Mouse (Mus musculus) hindbrain, embryonic 12.5 days (tissue): Measurements from ENCODE around the gene Ccr10. TPM values are rescaled to one million over a fixed set of nuclear protein-coding genes. Genes with fewer than 3 reads are reported as not detected.

Source experiments
- ATAC-seq: fragments of 200-750 bp; cut with Nextera tagmentation; 2 replicates; pipeline ENCODE4 v1.8.0; 2017; ENCODE audit warnings: moderate TSS enrichment; ENCODE audit not compliant: low FRiP score
- H3K27ac ChIP-seq: fragments of 300-500 bp; sonication (generic); 2 replicates; pipeline ENCODE4 v1.5.1; 2016; ENCODE audit warnings: mild to moderate bottlenecking
- H3K27me3 ChIP-seq: fragments of 300-500 bp; sonication (generic); 2 replicates; pipeline ENCODE4 v1.6.1; 2016; ENCODE audit warnings: mild to moderate bottlenecking
- H3K36me3 ChIP-seq: fragments of 300-500 bp; sonication (generic); 2 replicates; pipeline ENCODE4 v1.6.1; 2016; ENCODE audit warnings: mild to moderate bottlenecking
- H3K4me1 ChIP-seq: fragments of 300-500 bp; sonication (generic); 2 replicates; pipeline ENCODE4 v1.6.1; 2016
- H3K4me2 ChIP-seq: fragments of 300-500 bp; sonication (generic); replicated peaks from 2 replicates; pipeline ENCODE4 v1.6.1; 2016; ENCODE audit warnings: mild to moderate bottlenecking
- H3K4me3 ChIP-seq: fragments of 300-500 bp; sonication (generic); 2 replicates; pipeline ENCODE4 v1.5.1; 2016; ENCODE audit warnings: mild to moderate bottlenecking
- H3K9ac ChIP-seq: fragments of 300-500 bp; sonication (generic); 2 replicates; pipeline ENCODE4 v1.6.1; 2016; ENCODE audit warnings: mild to moderate bottlenecking, moderate library complexity
- H3K9me3 ChIP-seq: fragments of 300-500 bp; sonication (generic); replicated peaks from 2 replicates; pipeline ENCODE4 v1.6.1; 2016; ENCODE audit warnings: mild to moderate bottlenecking
- WGBS: fragments of 180-500 bp; shearing (Covaris S2); methylation state at CpG from one replicate; pipeline ENCODE4 v1.1.7; 2016; 5-methylcytosine and 5-hydroxymethylcytosine counted together
- polyA plus RNA-seq: library from polyadenylated mRNA; unstranded; fragments of >200 nt; fragmentation: Nextera tagmentation; extraction: Ambion mirVana; gene quantifications from 2 replicates; pipeline ENCODE4 v1.2.1, GENCODE M21; 2016

The Ccr10 gene
- 0.23 and 0.61 TPM in 2 replicates for polyA plus RNA-seq

DNA sequence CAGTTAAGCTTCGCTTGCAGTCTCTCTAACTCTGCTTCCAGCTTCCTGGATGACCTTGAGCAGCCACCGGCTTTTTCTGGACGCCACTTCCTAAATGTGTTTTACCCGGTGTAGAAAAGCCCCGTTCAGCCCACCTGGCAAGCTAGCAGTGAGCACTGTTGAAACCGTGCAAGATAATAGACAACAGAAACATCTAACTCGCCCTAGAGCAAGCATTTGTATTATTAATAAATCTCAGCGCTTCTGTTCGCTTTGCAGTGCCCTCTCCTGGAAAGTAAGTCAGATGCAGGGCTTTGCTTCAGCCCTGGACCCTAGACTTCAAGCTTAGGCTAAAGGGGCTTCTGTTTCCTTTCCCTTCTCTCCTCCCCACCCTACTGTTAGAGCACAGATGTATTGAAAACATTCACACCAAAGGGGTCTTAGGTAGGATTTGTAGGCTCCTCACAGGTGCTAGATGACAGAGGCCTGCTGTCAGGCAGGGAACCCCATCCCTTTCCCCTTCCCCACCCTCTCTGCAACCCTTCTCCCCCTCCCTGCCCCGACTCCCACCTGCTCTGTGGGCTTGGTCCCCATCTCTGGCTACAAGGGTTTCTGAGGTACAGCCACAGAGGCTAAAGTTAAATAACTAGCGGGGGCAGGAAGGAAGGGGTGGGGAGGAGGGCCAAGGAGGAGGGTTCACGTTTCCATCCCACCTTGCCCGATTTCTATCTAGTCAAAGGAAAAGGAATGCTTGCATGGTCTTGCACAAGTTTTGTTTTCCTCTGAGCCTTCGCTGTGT is at the start of gene Ccr10:
Ccr10 (minus strand) TSS at position 593 of the 778 bp plus-strand sequence.
- no peak for ATAC-seq
- H3K9me3 ChIP-seq: no peaks in the 10 kb centered on the region
- peak within 1 kb of the TSS; percentile 54 for H3K9ac ChIP-seq
- H3K36me3 ChIP-seq: no peaks in the 10 kb centered on the region
- WGBS: 24% methylated on average over 14 of the region's 14 CpGs
- H3K27ac ChIP-seq: 0 out of 2 replicates have a peak within 1 kb of the TSS, but pooled peaks have one; percentile 4
- H3K4me3 ChIP-seq: peak within 1 kb of the TSS; percentile 35
- peaks cover 70% of the 10 kb centered on the region for H3K27me3 ChIP-seq
- peaks cover 52% of the 10 kb centered on the region for H3K4me1 ChIP-seq
- peak within 1 kb of the TSS; percentile 62 for H3K4me2 ChIP-seq

DNA sequence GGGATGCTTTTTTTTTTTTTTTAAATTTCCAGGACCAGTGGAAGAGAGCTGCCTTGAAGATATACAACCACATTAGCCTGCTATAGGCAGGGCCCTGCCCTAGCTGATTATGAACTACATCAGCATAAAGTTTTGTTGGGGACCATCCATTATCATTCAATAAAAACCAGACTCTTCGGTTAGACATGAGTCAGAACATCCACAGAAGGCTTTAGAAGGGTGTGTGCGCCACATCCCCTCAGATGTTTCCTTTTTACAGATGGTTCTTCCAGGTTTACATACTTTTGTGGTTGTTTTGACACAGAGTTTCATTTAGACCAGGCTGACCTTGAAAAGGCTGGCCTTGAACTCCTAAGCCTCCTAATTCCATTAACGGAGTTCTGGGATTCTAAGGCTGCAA is 49.1 kb upstream of the Ccr10 start:
- no peaks in the 10 kb centered on the region for H3K9me3 ChIP-seq
- H3K4me3 ChIP-seq: no peak overlapping the region
- no peak overlapping the region for H3K4me2 ChIP-seq
- H3K9ac ChIP-seq: no peak overlapping the region
- 94% methylated on average over 3 of the region's 3 CpGs for WGBS
- H3K27ac ChIP-seq: no peak overlapping the region
- ATAC-seq: no peak
- H3K36me3 ChIP-seq: no peaks in the 10 kb centered on the region
- H3K4me1 ChIP-seq: peaks cover 8% of the 10 kb centered on the region; the same call in 1 of the 2 replicates
- H3K27me3 ChIP-seq: no peaks in the 10 kb centered on the region

DNA sequence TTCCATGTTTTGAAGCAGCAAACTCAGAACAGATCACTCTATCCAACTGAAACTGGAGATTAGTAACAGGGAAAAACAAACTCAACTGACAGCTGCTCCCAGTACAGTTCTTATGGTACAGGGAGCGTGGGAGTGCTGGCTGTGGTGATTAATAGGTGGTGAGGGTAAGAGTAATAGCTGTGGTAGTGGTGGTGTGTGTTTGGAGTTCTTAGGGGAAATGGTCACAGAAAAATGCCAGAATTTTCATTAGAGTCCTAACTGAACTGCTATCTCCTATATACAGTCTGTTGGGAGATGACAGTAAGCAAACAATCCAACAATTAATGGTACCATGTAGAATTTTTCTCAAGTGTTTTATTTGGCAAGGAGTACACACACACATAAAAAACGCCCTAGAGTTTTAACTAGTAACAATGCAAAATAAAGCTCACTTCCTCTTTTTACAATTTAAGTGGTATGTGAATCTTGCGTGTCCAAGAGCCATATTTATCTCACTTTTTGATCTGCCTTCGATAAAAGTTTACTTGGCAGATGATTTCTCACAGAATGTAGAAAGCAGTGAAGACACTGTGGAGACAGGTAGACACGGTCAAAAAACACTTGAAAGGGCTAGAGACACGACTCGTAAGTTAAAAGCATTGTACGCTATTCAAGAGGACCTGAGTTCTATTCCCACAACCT is 46.2 kb upstream of the Ccr10 start:
- no peak overlapping the region for H3K27ac ChIP-seq
- 92% methylated on average over 8 of the region's 8 CpGs for WGBS
- ATAC-seq: no peak
- H3K4me3 ChIP-seq: no peak overlapping the region
- H3K4me2 ChIP-seq: no peak overlapping the region
- no peaks in the 10 kb centered on the region for H3K36me3 ChIP-seq
- H3K9ac ChIP-seq: no peak overlapping the region
- H3K9me3 ChIP-seq: no peaks in the 10 kb centered on the region
- no peaks in the 10 kb centered on the region for H3K27me3 ChIP-seq
- peaks cover 8% of the 10 kb centered on the region; the same call in 1 of the 2 replicates for H3K4me1 ChIP-seq

DNA sequence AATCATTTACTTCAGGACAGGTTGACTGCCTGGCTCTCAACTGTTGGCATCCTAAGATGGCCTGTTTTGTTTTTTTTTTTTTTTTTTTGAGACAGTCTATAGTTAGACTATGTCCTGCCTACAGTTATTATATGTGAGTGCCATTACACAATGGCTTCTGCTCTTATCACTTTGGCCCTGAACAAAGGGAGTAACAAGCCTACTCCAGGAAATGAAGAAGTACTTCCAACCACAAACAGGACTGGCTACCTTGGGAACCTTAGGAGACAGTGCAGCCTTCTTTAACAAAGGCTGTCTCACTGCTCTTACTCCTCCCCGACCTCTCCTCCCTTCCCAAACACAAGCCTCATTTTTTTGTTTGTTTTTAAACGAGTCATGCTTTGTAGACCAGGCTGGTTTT is 45.6 kb upstream of the Ccr10 start:
- Histone ChIP-seq H3K4me2 (no peak overlapping the region), H3K27ac (no peak overlapping the region), H3K9me3 (no peaks in the 10 kb centered on the region), H3K9ac (no peak overlapping the region), H3K36me3 (0 out of 2 replicates have a peak, but pooled peaks cover under 1% of the 10 kb centered on the region), H3K4me3 (no peak overlapping the region), H3K4me1 (peaks cover 7% of the 10 kb centered on the region; the same call in 1 of the 2 replicates), H3K27me3 (no peaks in the 10 kb centered on the region)
- no peak for ATAC-seq
- WGBS: 75% methylated on average over 2 of the region's 2 CpGs

DNA sequence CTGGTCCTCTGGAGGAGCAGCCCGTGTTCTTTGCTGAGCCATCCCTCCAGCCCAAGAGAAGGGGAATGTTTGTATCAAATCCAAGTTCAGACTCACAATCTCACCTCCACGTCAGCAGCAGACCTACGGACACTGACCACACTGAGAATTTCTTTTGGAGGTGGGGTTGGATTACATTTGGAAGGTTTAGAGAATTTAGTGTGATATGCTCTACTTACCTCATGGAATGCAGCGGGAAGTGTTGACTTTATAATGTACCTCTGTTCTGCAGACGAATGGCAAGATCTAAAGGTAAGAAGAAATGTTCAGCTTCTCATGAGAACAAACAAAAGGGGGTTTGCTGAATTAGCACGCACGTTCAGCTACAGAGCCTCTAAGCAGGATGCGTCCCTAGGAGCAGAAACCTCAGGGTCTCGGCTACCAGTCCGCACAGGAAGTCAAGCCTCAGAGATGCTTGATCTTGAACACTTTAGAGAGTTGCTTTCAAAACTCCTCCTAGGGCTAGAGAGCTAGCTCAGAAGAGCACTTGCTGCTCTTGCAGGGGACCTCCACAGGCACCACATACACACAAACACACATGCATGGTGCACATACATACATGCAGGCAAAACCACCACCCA is 43.3 kb upstream of the Ccr10 start:
- no peaks in the 10 kb centered on the region for H3K4me1 ChIP-seq

DNA sequence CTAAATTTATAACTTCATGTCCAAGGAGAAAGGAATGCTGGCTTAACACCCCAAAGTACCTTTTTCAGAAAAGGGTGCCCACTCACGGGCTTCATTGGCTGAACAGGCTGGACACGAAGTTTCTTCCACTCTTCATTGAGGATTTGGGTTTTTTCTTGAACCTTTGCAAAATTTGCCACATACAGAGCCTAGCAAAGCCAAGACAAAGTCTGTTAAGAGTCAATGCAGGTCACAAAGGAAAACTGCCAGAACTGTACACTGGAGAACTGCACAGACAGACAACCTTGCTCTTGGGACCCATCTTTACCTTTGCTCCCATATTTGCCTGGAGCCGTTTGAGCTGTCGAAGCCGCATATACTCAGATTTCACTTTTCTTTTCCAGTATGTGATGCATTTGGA is 41.7 kb upstream of the Ccr10 start:
- H3K36me3 ChIP-seq: peaks cover 26% of the 10 kb centered on the region
- no peak overlapping the region for H3K27ac ChIP-seq
- no peaks in the 10 kb centered on the region for H3K27me3 ChIP-seq
- no peak for ATAC-seq
- H3K4me1 ChIP-seq: no peaks in the 10 kb centered on the region
- no peak overlapping the region for H3K4me3 ChIP-seq
- 90% methylated on average over 5 of the region's 5 CpGs for WGBS
- H3K9me3 ChIP-seq: no peaks in the 10 kb centered on the region
- no peak overlapping the region for H3K4me2 ChIP-seq
- no peak overlapping the region for H3K9ac ChIP-seq

More for the DNA sequence above, 43.3 kb upstream of the Ccr10 start:
- ATAC-seq: no peak
- H3K4me2 ChIP-seq: no peak overlapping the region
- no peak overlapping the region for H3K9ac ChIP-seq
- no peak overlapping the region for H3K27ac ChIP-seq
- H3K36me3 ChIP-seq: peaks cover 18% of the 10 kb centered on the region
- H3K27me3 ChIP-seq: no peaks in the 10 kb centered on the region
- WGBS: 83% methylated on average over 10 of the region's 10 CpGs
- H3K9me3 ChIP-seq: no peaks in the 10 kb centered on the region
- H3K4me3 ChIP-seq: no peak overlapping the region

DNA sequence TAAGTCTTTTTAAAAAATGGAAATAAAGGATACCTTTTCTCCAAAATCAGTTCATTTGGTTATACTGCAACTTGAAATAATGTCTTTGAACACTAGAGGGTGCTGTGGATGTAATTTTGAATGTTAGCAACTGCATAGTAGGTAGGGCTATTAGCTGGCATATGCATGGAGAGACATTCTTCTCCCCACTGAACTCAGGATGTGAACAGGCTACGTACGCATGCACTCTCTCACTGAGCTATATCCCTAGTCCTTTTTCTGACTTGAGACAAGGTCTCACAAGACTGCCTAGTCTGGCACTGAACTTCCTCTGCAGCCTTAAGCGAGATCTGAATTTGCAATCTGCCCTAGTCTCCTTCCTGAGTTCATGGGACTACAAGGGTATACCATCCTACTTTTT is 36.7 kb upstream of the Ccr10 start:
- 51% methylated on average over 3 of the region's 3 CpGs for WGBS

DNA sequence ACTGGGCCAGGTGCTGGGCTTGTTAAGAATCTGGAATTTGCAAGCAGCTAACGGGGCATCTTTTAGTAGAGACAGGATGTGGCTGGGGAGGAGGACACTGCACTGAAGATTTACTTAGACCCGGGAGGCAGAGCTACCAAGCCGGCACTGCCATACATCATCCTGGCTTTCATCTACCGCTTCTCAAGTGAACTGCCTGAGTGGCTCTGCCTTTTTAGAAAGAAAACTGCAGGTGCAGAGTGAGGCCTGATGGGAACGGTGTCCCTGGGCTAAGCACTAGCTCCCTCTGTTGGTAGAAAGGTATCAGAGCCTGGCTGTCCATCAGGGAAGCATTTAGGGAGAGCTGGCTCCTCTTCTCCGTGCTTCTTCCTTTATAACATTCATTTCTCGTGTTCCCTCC is 25.7 kb upstream of the Ccr10 start:
- Histone ChIP-seq H3K9me3 (no peaks in the 10 kb centered on the region), H3K27ac (no peak overlapping the region), H3K9ac (peak overlapping the region; percentile 29; the same call in 1 of the 2 replicates), H3K4me1 (no peaks in the 10 kb centered on the region), H3K4me3 (no peak overlapping the region), H3K27me3 (no peaks in the 10 kb centered on the region), H3K4me2 (no peak overlapping the region), H3K36me3 (peaks cover 46% of the 10 kb centered on the region)
- 27% methylated on average over 7 of the region's 7 CpGs for WGBS
- ATAC-seq: no peak

More for the DNA sequence above, 36.7 kb upstream of the Ccr10 start:
- no peak for ATAC-seq
- no peaks in the 10 kb centered on the region for H3K9me3 ChIP-seq
- H3K36me3 ChIP-seq: peaks cover 46% of the 10 kb centered on the region
- H3K27ac ChIP-seq: no peak overlapping the region
- H3K4me1 ChIP-seq: no peaks in the 10 kb centered on the region
- no peak overlapping the region for H3K4me3 ChIP-seq
- no peak overlapping the region for H3K4me2 ChIP-seq
- H3K27me3 ChIP-seq: no peaks in the 10 kb centered on the region
- H3K9ac ChIP-seq: no peak overlapping the region

DNA sequence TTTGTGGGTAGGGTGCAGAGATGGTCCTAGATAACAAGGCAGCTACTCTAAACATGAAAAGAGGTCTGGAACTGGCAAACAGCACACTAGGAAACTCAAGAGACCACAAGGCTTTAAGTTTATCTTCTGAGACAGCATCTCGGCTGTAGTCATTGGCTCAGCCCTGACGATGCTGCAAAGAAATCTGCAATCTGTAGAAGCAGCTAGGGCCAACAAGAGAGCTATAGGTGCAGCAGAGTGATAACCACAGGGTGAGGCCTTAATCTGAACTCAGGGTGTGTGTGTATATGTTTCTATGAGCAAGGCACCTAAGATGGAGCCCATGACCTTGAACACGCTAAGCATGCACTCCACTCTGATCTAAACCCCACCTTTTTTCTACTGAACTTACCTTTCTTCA is 24.3 kb upstream of the Ccr10 start:
- H3K36me3 ChIP-seq: peaks cover 49% of the 10 kb centered on the region

DNA sequence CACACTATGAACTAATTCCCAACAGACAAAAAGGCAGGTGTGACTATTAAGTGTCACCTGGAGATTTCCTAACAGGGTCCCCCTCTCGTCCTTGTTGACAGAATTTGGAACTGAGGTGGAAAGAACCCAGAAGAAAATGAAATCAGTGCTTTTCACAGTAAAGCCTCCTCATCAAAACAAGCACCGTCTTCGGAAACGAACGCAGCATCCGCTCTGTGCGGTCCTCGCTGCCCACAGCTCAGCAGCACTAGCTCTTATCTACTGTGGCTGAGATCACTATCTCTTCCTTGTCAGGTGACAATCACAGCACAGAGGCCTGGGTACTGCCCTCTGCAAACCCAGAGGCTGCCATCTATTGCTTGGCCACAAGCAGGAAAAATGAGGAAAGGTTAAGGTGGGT is 20.9 kb upstream of the Ccr10 start:
- H3K9ac ChIP-seq: no peak overlapping the region
- H3K4me2 ChIP-seq: no peak overlapping the region
- peaks cover 5% of the 10 kb centered on the region; the same call in 1 of the 2 replicates for H3K4me1 ChIP-seq
- WGBS: 90% methylated on average over 8 of the region's 8 CpGs
- peaks cover 44% of the 10 kb centered on the region for H3K36me3 ChIP-seq
- H3K9me3 ChIP-seq: no peaks in the 10 kb centered on the region
- H3K27ac ChIP-seq: no peak overlapping the region
- H3K4me3 ChIP-seq: no peak overlapping the region
- H3K27me3 ChIP-seq: no peaks in the 10 kb centered on the region
- ATAC-seq: no peak

More for the DNA sequence above, 24.3 kb upstream of the Ccr10 start:
- WGBS: 93% methylated on average over 3 of the region's 3 CpGs
- Histone ChIP-seq H3K27me3 (no peaks in the 10 kb centered on the region), H3K27ac (no peak overlapping the region), H3K4me2 (no peak overlapping the region), H3K9me3 (no peaks in the 10 kb centered on the region), H3K9ac (no peak overlapping the region), H3K4me1 (no peaks in the 10 kb centered on the region), H3K4me3 (no peak overlapping the region)
- ATAC-seq: no peak

DNA sequence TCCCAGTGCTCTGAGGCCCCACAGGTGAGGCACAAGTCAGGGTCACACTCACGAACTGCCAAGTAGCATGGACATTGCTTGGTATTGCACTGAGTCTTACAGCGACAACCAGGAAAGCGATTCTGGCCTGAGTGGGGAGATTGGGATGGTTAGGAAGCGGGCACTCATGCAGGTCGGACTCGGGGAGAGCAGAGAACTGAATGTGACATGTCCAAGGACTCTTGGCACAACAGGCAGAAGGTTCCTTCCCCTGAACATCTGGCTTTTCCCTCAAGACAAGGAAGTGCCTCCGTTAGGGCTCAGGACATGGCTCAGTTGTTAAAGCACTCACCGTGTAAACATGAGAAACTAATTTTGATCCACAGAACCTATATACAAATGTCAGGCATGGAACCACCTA is 20.3 kb upstream of the Ccr10 start:
- H3K27me3 ChIP-seq: no peaks in the 10 kb centered on the region
- no peak overlapping the region for H3K27ac ChIP-seq
- no peak overlapping the region for H3K4me2 ChIP-seq
- no peak overlapping the region for H3K4me3 ChIP-seq
- H3K36me3 ChIP-seq: peaks cover 43% of the 10 kb centered on the region
- no peak overlapping the region for H3K9ac ChIP-seq
- H3K4me1 ChIP-seq: peaks cover 5% of the 10 kb centered on the region
- 86% methylated on average over 8 of the region's 8 CpGs for WGBS
- H3K9me3 ChIP-seq: no peaks in the 10 kb centered on the region
- ATAC-seq: no peak

DNA sequence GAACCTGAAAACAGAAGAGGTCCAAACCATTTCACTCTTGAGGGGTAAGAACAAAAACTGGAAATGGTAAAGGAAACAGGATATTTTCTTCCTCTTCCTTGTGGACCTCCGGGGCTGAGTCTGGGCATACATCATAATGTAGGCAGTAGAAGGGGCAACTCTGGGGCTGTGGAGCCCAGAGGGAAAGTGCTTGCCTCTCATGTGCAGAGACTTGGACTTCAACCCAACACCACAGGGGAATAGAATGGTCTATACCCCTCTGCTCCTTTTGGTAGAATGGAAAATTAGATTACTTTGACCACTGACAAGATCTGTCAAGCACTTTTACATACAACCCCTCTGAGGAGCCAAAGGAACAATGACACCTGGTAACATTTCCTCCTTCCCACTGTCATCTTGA is 19.9 kb upstream of the Ccr10 start:
- ATAC-seq: no peak
- Histone ChIP-seq H3K4me1 (peaks cover 9% of the 10 kb centered on the region), H3K27ac (no peak overlapping the region), H3K9ac (no peak overlapping the region), H3K4me2 (no peak overlapping the region), H3K36me3 (peaks cover 38% of the 10 kb centered on the region), H3K27me3 (no peaks in the 10 kb centered on the region), H3K4me3 (no peak overlapping the region), H3K9me3 (no peaks in the 10 kb centered on the region)
- 100% methylated on average over 1 of the region's 1 CpGs for WGBS
